Mouse (Mus musculus) adrenal gland, postnatal 36 days (tissue): ENCODE data around the gene Klhl25. TPM values are rescaled to one million over a fixed set of nuclear protein-coding genes. Genes with fewer than 3 reads are reported as not detected.
"Not testable (repeated sequence)": the region's sequence is repeated elsewhere in the genome, so short reads cannot be mapped to it uniquely, and the experiment has no call there.

Experiments used
- DNase-seq, 2 experiments: peaks; one replicate each; pipeline ENCODE4 v3.0.0; 2021; ENCODE audit warnings: mixed read lengths in 1 of 2
- total RNA-seq, 2 experiments: library from RNA; stranded (reverse); gene quantifications; 2 replicates each; pipeline ENCODE4 v1.2.3; 2021

Klhl25 gene
- total RNA-seq, 2 experiments from 2014 or later = 11.5 to 15.1 TPM

DNA sequence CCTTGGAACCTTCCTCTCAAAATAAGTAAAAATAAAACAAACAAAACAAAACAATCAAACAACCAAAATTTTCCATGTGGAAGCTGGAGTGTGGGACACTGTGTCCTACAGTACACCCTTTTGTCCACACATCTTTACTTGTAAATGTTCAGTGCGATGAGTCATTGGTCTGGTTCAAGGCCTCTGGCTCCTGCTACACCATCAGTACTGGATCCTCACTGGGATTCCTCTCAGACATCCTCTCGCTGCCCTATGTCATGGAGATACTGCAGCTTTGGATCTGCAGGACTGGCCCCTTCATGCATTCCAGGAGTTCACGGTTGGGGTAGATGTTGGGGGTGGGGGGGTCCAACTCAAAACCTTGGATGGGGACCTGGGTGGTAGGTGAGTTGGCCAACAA, 5.8 kb upstream of the Klhl25 start:
- DNase-seq = peak; percentile 36 to 42

DNA sequence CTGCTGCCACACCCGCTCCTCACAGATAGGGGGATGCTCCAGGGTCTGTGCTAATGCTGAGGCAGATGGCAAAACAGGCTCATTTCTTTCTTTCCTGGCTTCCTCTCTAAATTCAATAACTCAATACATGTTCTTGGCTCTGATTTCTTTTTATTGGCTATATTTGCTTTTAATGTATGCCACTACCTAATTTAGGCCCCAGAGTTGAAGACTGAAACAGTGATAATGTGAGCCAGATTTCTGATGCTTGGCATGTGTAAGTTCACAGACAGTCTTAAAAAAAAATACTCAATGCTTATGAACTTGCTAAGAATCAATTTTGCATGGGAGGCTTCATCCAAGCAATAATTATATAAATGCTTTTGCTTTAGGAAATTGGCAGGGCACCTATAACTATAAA, 2.2 kb upstream of the Klhl25 start:
- no peak for DNase-seq

DNA sequence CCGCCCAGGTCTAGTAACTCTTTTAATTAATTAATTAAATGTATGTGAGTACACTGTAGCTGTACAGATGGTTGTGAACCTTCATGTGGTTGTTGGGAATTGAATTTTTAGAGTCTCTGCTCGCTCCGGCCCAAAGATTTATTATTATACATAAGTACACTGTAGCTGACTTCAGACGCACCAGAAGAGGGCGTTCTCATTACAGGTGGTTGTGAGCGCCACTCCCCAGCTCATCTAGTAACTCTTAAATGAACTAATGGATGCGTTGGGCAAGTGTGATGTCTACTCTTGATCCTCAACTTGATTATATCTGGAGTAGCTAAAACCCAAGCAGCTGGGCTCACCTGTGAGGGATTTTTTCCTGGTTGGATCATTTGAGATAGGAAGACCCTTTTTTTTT, 1.2 kb upstream of the Klhl25 start:
- DNase-seq = peak in 1 of 2 experiments; percentile 24

DNA sequence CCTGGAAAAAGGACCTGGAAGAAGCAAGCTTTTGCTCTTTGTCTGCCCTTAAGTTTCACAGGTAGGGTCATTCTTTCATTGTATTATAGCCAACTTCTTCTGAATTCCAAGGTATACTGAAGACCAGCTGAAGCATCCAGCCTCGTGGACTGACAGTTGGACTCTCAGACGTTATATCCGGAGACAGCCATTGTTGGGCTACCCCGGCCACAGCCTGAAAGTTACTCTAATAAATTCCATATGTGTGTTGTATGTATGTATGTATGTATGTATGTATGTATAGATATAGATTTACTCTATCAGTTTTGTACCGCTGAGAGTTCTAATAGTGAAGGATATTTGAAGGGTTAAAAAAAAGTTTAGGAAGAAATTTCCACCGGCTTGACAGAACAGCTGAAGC, 621 bp upstream of the Klhl25 start:
- no peak for DNase-seq

DNA sequence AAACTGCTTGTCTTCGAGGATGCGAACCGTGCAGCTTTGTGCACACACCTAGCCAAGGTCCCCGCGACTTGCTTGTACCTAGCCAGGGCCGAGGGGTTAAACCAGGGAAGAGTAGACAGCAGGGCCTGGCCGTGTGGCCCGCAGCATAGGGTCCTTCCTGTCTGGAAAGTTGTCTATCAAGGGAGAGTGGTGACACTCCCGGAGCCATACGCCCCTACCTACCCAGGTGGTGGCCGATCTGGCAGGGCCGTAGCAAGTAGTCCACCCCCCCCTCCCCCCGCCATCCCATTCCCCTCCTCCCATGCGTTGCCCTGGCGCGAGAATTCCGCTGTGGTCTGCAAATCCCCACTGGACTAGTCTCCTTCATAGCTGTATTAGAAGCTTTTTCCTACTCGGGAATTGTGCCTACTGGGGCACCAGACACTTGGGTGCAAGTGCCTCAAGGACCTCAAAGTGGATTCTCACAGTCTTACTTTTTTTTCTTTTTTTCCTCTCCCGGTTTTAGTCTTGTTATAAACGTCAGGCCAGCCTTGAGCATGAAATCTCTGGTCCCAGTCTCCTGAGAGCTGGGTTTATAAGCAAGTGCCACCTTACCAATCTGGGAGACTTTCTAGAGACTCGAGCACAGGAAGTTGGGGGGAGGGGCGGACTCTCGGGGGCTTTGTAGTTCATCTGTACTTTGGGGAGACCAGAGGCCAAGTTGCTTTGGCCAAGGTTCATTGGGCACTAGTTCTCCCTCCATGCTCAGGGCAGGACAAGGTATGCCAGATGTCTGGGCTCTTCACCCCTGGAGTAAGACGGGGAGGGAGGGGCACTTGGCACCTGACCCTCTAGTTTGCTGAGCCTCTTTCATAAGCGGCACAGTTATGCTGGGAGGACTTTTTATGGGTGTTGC, 913 bp downstream of the Klhl25 start:
- peak; percentile 32 to 52 for DNase-seq

DNA sequence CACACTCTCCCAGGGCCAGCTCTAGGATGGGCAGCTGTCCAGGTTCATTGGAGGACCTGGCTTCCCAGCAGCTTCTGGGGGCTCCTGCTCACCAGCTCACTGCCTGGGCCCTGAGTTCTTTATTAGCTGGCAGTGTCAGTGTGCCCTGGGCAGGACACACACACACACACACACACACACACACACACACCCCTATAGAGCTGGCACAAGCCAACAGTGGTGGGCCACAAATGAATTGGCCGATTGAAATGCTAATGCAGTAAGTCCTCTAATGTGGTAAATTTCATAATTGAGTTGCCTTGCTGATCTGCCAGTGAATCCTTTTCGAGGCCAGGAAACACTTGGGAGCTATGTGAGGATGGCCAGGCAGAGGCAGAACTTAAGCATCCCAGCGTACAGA, 2.3 kb downstream of the Klhl25 start:
- not testable (repeated sequence) for DNase-seq

DNA sequence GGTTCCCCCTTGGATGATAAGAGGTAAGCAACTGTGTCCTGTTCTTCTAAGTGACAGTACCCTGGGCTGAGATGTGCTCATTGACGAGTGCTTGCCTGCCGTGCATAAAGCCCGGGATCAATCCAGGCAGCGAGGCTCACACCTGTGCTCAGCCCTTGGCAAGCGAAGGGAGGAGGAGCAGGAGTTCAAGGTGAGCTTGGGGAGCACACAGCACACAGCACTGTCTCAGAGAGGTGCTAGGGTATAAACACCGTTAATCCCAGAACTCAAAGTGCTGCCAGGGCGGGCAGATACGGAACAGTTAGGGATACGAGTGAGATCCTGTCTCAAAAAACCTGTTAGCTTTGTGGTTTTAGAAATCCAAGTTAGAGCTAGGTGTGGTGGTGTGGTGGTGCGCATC, 3.2 kb downstream of the Klhl25 start:
- DNase-seq = no peak

DNA sequence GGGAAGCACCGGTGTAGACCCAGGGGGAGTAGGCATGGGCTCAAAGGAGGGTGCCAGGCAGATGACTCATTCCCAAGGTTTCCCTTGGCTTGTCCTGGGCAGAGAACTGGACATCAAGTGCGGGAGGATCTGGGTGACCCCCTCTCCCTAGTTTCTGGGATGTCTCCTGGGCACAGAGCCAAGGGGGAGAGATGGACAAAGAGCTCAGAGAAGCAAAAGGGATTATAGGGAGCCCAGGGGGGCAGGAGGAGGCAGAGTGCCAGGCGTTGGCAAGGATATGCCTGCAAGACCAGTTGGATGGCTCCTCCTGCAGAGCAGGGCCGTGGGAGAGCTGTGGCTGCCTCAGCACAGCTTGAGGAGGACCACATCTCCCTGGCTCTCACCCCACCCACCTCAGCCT, 4.3 kb downstream of the Klhl25 start:
- DNase-seq = peak; percentile 70 to 83

DNA sequence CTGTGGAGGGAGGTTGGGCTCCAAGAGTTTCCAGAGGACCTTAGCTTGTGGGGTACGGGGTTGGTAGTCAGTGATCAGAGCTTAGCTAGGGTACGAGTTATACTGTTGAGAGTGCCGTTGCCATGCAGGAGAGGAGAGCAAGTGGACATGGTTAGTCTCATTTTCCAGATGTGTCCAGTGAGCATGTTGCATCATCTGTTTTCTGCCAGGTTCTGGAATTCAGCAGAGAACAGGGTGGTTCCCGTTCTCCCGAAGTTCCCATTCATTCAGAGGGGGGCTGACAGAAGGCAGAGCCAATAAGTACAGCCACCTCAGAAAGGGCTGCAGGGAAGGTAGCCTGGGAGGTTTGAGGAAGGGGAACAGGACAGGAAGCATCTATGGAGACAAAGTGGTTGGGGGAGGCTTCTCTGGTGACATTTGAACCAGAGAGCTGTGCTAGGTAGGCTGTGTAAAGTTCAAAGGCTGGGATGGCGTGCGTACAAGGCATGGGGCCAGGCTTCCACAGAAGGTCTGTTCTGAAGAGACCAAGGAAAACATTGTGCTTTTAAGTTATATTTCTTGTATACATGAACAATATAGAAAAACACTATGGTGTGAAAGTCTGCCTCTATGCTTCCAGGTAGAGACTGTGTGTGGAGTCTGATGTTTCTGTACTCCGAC, 5.2 kb downstream of the Klhl25 start:
- DNase-seq = peak in 1 of 2 experiments; percentile 20

DNA sequence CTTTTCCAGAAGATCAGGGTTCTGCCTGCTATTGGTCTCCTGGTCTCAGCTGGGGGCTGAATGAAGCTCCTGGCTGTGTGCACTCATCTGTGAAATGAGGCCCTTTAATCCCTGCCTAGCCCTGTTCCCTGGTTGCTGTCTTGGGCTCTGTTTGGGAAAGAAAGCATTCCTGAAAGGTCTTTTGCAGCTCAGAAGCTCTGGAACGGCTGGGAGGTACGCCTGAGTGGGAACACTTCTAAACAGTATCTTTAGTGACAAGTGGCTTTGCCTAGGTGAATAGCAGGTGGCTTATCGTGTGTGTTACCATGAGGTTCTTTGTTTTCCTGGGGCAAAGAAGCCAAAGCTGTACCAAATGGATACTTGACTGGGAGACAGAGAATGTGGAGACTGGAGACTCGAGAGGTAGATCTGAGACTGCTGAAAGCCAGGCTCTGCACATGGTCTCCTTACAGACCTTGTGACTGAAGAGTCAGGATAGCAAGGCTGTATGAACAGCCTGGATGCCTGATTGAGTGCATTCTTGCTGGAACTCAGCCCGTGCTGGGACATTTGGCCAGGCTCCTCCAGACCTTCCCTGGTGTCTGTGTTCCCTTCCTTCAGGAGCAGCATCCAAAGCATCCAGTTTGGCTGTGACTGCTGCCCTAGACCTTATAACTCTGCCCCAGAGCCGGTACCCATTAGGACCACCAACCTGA, 6.3 kb downstream of the Klhl25 start:
- DNase-seq = peak in 1 of 2 experiments; percentile 35

DNA sequence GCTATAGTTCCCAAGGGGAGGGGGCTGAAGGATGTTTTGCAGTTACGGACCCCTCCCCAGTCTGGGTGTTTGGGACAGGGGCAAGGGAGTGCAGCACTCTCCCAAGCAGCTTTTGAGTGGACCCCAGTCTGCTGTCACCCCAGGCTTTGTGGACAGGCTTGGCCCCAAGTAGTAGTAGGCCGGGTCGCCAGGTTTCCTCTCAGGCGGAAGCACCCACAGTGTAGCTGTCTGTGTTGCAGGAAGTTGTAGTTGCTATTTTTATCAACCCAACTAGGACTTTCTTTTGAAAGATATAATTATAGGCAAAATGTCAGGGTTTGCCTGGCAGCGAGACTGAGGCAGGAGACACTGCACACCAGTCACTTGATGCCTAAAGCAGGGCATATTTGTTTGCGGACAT, 6.9 kb downstream of the Klhl25 start:
- peak; percentile 27 to 44 for DNase-seq

DNA sequence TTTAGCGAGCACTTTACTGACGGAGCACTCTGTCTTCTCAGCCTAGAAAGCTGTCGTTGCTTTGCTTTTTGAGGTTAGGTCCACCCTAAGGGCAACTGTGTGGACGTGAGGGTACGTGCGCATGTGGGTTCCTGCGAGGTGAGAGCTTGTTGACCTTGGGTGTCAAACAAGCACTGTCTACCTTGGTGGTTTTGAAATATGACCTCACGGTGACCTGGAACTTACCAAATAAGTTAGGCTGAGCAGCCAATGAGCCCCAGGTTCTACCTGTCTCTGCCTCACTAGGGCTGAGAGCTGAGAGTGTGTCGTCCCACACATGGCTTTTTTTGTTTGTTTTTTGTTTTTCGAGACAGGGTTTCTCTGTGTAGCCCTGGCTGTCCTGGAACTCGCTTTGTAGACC, 8.1 kb downstream of the Klhl25 start:
- DNase-seq = no peak

DNA sequence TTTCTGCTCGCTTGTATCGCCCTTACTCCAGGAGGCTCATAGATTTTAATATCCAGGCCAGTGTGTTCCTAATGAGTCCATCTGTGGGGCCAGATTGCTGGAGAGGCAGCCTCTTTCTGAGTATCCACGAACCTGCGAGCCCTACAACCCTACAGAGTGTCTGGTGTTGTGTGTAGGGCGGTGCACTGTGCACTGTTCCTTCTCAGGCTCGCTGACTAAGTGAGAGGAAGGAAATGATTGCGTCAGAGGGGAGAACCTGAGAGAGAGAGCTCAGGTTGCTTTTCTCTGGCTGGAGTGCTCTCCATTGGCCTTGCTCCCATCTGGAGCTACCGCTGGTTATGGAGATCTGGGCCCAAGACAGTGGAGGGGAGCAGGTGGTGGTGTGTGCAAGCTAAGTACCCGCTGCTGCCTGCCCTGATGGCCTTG, 11.7 kb downstream of the Klhl25 start:
- no peak for DNase-seq

DNA sequence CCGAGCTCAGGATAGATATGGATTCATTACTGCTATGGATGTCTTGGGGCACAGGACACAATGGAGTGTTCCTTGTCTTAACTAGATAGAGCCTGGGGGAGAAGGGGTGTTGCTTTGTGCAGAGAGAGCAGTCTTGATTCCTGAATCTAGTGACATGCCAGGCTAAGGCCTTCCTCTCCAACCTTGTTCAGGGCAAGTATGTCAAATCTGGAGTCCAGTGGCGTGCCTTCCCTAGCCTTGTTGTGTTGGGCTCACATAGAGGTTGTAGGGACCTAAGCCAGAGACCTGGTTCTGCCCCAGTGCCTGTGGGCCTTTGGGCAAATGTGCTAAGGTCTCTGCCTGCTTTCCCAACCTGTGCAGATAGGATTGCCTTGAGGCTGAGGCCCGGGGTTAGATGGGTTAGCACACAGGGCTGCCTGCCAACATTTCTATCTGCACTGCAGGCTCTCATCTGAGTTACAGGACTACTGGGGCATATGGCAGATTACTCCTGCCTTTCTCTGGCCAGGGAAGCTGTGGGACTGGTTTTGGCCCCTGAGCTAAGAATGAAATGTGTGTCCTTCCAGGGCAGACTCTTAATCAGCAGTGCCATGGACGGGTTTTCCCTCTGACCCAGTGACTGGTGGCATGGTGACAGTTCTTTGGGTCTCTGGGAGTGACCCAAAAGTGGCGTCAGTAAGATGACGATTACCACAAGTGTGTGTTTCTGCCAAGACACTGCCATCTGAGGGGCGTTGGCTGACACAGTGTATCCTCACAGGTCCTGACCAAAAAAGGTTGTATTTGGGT, 13.7 kb downstream of the Klhl25 start:
- peak in 1 of 2 experiments; percentile 50 for DNase-seq

DNA sequence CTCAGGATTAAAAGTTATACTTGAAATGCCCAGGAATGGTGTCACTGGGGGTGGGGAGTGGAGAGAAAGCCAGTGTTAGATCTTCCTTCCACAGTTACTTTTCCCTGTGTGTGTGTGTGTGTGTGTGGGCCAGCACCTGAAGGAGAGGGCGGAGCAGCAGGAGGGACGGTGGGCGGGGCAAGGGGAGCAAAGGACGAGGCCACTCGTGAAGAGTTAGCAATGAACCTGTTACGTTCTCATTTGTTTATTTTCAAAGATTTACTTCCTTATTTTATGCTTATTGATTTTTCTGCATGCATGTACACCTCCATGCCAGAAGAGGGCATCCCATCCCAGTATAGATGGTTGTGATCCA, 14.3 kb downstream of the Klhl25 start:
- not testable (repeated sequence) for DNase-seq

DNA sequence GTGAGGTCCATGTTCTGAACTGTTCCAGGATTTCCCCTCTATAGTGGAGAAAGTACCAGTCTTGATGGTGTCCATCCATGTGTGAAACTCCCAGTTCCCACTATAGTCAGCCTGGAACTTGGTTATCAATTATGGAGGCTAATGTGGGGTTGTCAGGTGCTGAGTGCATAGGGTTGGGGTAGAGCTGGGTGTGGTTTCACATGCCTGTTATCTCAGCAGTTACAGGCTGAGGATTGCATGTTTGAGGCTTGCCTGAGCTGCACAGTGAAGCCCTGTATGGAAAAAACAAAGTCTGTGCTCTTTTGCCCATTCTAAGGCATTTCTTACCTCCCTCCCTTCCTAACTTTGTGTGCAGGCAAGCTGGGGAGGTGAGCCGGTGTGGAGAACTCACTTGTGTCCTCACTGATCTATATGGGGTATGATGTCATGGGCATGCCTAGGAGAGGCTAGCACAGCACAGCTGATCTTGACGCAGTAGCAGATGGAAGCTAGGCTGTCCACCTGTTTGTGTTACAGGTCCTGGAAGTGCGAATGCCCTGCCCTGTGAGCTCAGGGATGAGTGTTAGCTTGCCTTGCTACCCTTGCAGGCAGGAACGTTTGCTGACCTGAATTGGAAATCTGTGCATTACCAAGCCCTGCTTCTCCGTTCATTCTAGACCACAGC, 15.3 kb downstream of the Klhl25 start:
- DNase-seq = not testable (repeated sequence)

DNA sequence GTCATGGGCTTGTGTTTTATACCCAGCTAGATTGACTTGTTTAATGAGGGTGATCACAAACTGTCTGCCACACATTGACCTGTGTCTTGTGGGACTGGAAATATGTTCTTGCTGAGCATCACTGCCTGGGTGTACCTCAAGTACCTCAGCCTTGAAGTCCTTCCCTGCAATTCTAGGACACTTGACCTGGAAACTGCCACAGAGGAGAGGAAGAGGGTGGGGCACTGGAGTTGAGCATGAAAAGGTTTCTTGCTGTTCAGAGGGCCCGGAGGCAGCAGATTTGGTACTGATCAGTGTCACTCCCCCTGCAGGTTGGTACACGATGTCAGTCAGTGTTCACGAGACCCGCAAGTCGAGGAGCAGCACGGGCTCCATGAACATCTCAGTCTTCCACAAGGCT, 16.9 kb downstream of the Klhl25 start:
- no peak for DNase-seq

DNA sequence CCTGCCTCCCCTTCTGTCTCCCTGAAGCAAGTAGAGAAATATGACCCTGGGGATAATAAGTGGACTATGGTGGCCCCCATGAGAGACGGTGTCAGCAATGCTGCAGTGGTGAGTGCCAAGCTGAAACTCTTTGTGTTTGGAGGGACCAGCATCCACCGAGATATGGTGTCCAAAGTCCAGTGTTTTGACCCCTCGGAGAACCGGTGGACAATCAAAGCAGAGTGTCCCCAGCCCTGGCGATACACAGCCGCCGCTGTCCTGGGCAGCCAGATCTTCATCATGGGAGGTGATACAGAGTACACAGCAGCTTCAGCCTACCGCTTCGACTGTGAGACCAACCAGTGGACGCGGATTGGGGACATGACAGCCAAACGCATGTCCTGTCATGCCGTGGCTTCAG, 18.4 kb downstream of the Klhl25 start:
- DNase-seq = no peak

DNA sequence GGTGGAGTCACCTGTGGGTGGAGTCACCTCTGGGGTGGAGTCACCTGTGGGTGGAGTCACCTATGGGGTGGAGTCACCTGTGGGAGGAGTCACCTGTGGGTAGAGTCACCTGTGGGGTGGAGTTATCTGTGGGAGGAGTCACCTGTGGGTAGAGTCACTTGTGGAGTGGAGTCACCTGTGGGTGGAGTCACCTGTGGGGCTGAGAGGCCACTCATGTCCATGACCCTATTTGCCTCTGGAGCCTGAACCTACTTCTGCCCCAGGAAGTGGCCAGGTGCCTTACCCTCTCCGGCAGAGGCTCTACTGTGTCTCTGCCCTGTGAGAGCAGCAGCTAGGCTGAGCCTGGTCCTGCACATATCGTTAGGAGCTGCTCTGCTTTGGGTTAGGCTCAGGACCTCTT, 20.6 kb downstream of the Klhl25 start:
- DNase-seq = no peak

DNA sequence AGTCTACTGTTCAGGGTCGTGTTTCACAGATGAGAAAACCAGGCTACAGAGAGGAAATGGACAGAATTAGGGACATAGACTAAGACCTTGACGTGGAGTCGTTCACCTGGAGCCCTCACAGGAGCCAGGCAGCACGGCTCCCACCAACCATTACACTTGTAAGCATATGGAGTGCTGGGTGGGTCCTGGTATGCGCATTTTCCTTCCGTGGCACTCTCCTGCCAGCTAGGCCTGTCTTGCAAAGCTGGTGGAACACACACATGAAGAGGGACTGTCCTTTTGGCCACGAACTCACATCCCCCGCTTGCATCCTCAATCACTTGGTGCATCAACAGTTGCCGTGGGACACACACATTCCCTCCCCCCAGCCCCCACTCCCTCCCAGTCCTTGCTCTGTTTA, 22.4 kb downstream of the Klhl25 start:
- DNase-seq = no peak

DNA sequence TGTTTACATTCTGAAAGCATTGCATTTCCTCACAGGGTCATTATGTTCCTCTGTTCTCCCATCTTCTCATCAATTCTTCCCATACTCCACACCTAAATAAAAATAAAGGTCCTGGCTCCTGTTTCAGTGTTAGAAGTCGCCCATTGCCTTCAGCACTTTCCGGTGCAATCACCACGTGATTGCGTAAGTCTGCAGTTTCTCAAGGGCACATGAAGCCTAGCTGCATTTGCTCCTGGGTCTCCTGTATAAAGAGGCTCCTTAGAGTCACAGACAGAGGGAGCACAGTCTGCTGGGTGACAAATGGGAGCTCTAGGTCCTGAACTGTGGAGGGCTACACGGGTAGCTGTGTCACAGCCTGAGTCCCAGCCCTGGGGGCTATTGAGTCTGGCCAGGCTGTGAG, 24.1 kb downstream of the Klhl25 start:
- peak; percentile 37 to 47 for DNase-seq

DNA sequence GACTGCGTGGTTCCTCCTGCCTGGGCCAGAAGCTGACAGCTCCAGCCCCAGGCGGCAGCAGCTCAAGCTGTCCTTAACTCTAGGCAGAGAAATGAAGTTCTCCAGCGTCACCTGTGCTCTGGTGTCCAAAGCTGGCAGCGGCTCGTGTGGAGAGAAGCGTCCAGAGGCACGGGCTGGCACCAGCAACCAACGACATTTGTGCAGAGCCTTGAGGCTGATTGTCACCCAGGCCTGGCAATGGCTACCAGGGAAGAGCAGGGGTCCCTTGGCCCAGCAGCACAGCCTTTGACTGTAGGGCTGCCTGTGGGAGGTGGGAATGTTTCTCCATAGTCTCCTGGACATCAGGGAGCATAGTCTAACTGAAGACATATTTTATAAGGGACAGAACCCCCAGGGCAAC, 24.6 kb downstream of the Klhl25 start:
- DNase-seq = no peak
